Mouse (Mus musculus) brain, embryonic 14.5 days (tissue): ENCODE results near the gene Rhbdd1. TPM values are rescaled to one million over a fixed set of nuclear protein-coding genes. Genes with fewer than 3 reads are reported as not detected.
A peak's percentile ranks its signal among the peaks of the same experiment; 100 is the strongest.

Source experiments
- DNase-seq: peaks from one replicate; pipeline ENCODE4 v3.0.0-alpha.2; 2011; ENCODE audit warnings: low read depth
- CTCF ChIP-seq: fragments of 200-500 bp; IDR thresholded peaks from 2 replicates; pipeline ENCODE4 v1.5.1; 2012; ENCODE audit warnings: inconsistent platforms, mild to moderate bottlenecking, moderate library complexity, borderline replicate concordance; ENCODE audit not compliant: insufficient read depth, insufficient read length; ENCODE audit errors: extremely low read depth
- POLR2A ChIP-seq: fragments of 200-500 bp; IDR thresholded peaks from 2 replicates; pipeline ENCODE4 v1.6.1; 2012; ENCODE audit warnings: mild to moderate bottlenecking, inconsistent platforms, borderline replicate concordance; ENCODE audit not compliant: poor library complexity, insufficient read depth, insufficient read length, severe bottlenecking; ENCODE audit errors: extremely low read depth
- polyA plus RNA-seq: library from polyadenylated mRNA; depleted of rRNA; stranded (reverse); fragments of >200 nt; gene quantifications from 2 replicates; pipeline ENCODE4 v1.2.3, GENCODE M21; 2012; rRNA removed

The Rhbdd1 gene
- polyA plus RNA-seq, 1 experiment, result 4.5 TPM

DNA sequence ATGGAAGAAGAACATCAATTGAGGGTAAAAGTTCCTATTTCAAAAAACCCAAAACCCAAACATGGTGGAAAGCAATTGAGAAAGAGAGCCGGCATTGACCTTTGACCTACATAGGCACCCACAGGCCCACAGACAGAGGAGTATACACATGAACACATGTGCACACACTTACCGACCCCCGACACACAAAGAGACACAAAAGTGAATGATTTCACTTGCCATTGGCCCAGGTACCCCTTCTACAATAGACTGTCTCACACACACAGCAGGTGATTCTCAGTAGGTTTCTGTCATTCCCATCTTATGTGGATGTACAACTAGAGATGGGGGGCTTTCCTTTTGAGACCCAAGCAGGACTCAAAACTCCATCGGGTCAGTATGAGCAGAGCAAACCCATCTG, 159.6 kb downstream of the Rhbdd1 start:
- DNase-seq, result no peak
- no peak for TF ChIP-seq CTCF
- TF ChIP-seq POLR2A, result no peak

DNA sequence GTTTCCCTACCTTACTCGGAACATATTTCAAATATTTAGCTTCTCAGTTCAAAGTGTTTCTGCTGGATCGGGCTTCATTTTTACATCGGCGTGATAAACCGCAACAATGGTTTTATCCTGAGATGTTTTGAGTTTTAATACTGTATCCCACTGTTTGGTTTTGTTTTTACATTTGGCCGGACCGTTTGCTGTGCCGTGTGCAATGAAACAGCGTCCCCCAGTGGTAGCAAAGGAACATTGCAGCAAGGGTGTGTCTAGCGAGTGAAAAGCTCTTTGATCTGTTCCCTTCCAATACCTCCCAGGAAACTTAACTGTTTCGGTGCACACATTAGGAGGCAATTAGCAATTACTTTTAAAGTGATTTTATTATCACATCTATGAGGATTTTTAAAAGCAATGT, 160.0 kb downstream of the Rhbdd1 start:
- peak; percentile 86 for DNase-seq
- TF ChIP-seq CTCF (peak; percentile 97), POLR2A (no peak)

DNA sequence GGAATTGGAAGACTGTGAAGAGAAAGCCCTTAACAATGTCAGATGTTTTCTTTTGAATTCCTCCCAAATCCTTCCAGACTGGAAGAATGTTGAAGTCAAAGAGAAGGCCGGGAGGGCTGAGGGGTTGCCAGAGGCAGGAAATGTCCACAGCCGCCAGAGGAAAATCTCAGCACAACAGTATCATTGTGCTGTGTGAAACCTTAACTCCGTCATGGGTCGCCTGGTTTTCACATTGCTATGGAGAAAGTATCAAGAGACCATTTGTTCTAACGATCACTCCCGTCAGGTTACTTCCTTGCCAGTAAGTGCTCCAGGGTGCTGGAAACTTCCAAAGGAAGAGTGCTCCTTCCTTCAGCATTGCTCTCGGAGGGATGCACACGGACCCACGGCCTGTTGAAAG, 160.5 kb downstream of the Rhbdd1 start:
- DNase-seq, result peak; percentile 79
- TF ChIP-seq CTCF (no peak), POLR2A (no peak)

DNA sequence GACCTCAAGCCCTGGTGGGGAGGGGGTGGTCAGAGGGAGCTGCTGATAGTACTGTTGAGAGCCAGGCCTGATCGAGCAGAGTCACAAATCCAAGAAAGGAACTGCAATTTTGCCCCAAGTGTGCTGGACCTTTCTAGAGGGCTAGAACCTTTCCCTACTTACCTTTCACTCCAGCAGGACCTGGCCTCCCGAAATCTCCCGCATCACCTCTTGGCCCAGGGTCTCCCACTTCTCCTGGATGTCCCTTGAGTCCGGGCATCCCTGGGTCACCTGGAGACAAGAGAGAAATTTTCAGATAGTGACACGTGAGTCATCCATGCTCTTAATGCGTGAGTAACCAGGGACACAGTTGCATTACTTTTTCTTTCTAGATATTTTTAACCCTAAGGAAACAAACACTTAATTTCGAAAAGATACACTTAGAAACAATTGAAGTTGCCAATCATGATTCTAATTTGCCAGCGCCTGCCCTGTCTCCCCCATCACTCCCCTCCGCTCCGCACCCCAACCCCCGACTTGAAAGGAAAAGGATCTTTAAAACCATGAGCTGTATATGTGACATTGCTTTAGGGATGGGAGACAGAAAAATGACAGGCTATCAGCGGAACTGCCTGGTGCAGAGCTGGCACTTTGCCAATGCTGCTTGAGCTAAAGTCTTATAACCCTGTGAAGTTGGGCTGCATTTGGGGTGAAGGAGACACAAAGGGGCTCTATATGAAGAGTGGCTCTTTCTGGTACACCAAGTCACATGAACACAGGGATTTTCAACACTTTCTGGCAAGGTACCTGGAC, 163.6 kb downstream of the Rhbdd1 start:
- peak; percentile 66 for DNase-seq
- no peak for TF ChIP-seq POLR2A
- no peak for TF ChIP-seq CTCF

DNA sequence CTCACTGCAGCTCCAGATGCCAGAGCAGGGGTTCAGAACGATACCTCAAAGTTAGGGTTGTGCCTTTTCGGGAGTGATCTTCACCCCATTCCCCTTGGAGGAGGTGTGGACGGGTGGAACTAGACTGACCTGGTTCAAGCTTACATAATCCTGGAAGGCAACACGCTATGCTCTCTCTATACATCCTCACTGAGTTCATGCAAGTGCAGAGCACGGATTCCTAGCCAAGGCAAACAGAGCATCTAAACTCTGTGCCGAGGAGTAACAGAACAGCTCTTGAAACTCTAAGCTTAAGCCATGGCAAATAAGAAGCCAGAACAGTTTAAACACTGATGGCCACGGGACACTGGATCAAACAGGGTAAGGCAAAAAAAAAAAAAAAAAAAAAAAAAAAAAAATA, 166.1 kb downstream of the Rhbdd1 start:
- TF ChIP-seq CTCF (no peak), POLR2A (no peak)
- DNase-seq, result no peak

DNA sequence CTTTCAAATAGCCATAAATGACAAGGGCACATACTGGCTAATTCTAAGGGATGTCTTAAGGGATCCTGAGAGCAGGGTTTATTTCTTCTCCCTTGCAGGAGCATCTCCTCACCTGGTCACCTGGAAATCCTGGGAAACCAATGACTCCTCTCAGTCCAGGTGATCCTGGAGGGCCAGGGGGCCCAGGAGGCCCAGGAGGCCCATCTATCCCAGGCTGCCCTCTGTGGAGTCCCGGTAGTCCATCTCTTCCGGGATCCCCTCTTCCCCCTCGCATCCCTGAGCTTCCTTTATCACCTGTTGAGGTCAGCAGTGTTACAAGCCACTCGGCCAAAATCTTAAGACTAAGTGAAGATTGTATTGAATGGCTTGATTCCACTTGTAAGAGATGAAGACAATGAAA, 170.1 kb downstream of the Rhbdd1 start:
- DNase-seq, result no peak
- TF ChIP-seq CTCF (no peak), POLR2A (no peak)

DNA sequence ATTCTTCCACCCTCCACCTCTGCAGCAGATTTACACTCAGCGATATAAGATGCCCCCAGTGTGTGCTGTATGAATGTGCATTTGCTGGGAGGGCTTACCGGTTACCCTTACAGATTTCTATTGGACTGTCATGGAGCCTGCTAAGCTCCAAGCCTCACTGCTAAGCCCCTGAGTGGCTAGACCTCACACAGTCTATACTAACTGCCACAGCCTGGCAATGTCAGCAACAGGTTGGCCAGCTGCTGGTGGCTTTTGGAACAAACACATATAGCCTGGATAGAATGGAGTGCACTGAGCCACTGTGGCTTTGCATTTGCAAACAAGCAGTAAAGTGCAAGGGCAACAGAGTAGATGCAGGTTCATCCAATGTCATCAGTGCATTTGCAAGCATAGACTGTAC, 175.7 kb downstream of the Rhbdd1 start:
- TF ChIP-seq POLR2A (no peak), CTCF (no peak)
- DNase-seq, result no peak

Other genes starting within 250 kb of the Rhbdd1 start
- gene Gm9747, start 83.3 kb upstream of the Rhbdd1 start, polyA plus RNA-seq, result 0.05 and 0.15 TPM in 2 replicates
- gene Irs1, start 25.0 kb upstream of the Rhbdd1 start, polyA plus RNA-seq, result 11.8 and 17.6 TPM in 2 replicates